Mouse (Mus musculus) heart, adult 9 months (tissue): ENCODE measurements around the gene Sec24b.
A peak's percentile ranks its signal among the peaks of the same experiment; 100 is the strongest.

Experiments used
- DNase-seq, 2 experiments: peaks; one replicate each; pipeline ENCODE4 v3.0.0; 2022; ENCODE audit warnings: low spot score in 2 of 2

Gene Sec24b

DNA sequence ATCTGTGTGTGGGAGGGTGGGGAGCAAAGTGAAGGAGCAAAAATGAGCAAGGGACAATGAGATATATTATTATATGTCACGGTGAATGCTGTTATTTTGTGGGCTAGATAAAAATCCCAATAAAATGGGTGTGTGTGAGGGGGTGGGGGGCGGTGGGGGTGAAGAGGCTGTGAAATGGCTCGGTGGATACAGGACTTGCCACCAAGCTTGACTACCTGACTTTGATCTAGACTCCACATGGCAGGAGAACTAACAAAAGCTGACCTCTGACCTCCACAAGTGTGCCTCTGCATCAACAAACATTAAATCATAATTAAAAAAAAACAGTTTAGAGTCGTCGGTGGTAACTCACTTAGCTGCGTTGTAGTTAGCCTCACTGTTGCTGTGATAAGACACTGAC is 81.8 kb downstream of the Sec24b start:
- DNase-seq, result no peak

DNA sequence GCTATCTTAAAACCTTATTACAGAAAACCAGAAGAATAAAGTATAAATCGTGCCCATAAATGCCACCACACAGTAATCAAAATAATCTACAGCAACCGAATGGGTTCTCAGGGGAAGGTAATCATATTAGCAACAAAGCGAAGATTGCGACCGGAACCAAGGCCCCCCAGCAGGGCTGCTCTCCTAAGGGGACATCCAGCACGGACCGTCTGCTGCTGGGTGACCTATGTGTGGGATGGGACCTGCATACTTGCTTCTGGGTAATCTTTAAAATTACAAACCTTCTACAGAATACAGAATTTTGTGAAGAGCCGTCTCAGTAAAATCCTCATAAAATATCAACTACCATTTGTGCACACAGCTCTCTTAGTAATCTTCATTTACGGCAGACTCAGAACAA is 82.6 kb downstream of the Sec24b start:
- no peak for DNase-seq

DNA sequence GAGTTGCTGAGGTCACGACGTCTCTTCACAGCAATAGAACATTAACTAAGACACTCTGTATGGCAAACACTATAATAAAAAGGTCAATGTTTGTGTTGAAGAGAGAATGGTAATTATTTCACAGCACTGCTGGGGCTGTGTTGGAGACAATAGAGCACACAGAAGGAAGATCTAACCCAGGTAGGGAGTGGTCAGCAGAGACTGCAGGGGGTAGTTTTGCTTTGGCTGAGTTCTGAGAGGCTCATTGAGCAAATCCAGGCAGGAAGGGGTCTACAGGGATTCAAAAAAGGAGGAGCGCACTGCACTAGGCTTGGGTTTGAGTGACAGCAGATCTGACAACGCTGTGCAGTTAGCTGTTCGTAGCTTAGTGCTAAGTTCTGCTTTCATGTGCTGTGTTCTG is 85.0 kb downstream of the Sec24b start:
- DNase-seq, result no peak

DNA sequence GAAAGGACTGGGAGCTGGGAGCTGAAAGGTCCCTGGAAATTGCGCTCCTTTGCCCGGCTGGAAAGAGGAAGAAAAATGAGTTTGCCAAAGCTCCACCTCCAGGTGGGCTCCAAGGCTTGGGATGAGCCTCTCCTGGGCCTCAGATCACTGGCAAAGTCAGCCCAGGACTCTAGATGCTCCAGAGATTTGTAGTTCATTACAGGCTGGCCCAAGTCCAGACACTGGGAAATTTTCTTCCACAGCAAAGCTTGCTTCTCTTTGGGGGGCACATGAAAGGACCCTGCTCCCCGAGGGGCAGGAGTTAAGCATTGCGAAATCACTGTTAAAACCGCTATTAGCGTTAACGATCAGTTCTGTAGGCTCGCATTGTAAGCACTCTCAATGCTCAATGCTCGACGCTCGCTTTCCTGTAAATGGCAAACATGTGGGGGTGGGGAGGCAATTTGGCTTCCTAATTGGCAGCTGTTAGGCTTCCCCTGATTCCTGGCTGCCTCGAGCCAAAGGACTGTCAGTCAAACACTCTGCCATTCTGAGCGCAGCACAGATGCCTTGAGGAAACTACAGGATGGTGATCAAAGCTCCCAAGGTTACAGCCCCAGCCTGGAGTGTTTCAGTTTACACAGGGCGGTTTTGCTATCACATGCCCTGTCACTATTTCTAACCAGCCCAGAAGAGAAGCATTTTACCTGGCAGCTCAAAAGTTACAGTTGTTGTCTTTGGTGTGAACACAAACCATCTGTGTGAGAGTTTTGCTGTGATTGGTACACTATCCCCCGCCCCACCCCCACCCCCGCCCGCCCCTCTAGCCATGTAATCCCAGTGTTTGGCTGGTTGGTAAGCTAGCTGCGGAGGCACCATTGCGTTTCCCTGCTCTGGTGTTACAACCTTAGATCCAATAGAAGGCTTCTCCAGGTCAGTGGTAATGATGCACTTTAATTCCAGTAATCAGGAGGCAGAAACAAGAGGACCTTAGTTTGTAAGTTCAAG is 90.5 kb downstream of the Sec24b start:
- DNase-seq, result peak in 1 of 2 experiments; percentile 15

DNA sequence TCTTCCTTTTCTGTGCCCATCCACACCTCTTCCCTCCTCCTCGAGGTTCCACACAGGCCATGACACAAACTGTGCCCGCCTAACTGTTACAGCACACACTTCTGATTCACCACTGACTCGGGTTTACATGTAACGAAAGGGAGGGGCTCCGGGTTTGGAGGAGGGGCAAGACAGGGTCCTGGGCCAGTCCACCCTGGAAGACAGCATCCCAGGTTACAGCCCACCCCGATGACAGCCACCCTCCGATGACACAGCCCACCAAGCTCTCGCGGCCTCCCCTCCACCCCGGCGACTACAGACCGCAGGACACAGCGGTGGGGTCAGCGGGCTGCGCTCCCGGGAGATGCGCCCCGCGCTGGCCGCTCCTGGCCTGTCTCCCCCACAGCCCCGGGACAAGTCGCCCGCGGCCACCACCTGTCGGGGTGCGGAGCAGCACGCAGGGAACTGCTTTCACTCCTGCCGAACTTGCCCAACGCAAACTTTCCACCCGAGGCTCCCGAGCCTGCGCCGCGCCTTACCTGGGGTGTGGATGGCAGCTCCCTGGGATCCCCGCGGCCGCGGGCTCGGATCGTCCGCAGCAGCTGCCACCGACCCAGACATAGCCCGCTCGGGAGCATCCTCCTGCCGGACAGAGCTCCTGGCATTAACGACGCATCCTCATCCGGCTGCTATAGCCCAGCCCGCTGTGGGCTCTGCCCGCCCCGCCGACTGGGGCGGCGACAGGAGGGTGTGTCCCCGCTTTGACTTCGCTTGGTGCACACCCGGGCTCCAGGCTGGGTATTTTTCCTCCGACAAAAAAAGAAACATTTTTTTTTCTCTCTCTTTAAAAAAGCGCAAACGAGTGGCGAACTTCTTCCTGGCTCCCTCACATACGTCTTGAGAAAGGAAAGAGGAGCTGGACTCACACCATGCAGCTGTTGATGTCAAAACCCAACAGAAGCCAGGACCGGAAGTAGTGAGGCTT is 91.6 kb downstream of the Sec24b start, which contains the start of gene Mcub:
TSS of gene Mcub (minus strand) at position 775 of the 964 bp plus-strand sequence.
- peak; percentile 35 to 56 for DNase-seq

DNA sequence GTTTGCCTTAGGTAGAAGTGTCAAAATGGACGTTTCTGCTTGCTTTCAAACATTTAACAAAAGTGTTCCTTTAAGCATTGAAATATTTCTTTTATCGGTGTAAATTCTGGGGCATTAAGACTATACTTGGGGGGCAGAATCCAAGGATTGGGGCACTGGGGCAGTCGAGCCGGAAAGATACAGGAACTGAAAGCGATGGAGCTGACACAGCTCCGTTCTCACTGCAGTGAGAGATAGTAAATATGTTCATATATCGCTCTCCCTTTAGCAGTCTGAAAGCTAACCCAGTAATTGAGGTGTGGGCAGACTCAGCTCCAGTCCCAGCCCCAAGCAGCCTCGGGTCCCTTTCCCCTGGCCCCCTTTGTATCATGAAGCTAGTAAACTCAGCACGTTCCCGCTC is 92.3 kb downstream of the Sec24b start:
- no peak for DNase-seq

DNA sequence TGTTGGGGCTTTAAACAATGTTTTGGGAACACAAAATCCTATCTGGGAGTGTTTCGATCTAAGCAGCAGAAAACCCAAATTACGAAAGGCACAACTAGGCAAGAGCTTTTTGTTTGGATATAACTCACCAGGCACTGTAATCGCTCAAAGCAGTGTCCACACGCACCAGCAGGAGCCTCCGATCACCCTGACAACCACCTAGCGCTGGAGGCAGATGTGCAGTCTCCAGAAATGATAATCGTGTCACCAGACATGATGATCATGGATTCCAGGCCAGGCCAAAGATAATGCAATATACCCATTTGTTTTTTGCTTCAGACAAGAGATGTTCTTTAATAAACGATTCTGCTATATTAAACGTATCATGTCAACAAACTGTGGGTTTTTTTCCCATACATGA is 93.5 kb downstream of the Sec24b start:
- DNase-seq, result no peak

DNA sequence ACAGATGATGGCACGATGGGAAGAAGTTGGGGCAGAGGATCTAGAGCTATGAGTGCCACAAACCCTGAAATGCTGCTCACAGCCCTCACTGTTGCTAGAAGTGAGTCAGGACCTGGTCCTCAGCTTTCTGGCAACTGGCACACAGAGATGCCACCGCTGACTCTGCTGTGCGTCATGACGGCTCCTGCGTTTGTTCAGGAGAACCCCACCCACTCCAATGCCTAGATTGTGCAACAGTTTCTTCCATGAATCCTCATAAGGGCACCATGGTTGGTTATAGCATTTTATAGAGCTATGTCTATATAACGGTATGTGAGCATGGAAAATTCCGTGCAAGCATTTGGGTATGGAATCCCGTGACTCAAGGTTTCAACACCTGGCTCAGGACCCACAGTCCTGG is 96.7 kb downstream of the Sec24b start:
- DNase-seq, result no peak

DNA sequence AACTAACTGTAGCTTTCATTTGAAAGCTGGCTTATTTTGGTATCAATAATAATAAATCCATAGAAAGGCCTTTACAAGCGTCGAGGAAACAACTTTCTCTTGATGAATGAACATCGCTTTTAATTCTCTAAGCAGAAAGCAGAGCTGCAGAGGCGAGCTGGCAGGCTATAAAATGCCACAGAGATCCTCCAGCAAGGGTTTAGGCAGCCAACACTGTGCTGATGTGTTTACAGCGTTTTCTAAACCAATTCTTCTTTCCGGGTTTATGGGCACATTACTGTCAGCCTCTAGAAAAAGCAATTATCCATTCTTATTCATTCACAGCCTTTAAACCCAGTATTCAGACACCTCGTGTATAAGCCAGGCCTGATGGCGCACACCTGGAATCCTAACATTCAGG is 98.8 kb downstream of the Sec24b start:
- DNase-seq, result no peak

DNA sequence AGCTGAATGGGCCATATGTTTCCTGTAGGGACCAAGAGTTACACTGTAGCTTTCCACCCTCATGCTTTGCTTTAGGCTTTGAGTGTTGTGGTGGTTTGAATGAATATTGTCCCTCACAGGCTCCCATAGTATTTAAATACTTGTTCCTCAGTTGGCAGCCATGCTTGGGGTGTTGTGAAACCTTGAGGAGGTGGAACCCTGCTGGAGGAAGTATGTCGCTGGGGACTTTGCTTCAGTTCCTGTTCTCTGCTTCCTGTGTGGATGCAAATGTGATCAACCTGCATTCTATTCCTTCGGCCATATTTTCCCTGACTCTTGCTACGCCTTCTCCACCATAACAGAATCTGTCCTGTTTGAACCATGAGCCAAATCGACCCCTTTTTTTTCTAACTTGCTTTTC is 108.1 kb downstream of the Sec24b start:
- DNase-seq, result no peak

DNA sequence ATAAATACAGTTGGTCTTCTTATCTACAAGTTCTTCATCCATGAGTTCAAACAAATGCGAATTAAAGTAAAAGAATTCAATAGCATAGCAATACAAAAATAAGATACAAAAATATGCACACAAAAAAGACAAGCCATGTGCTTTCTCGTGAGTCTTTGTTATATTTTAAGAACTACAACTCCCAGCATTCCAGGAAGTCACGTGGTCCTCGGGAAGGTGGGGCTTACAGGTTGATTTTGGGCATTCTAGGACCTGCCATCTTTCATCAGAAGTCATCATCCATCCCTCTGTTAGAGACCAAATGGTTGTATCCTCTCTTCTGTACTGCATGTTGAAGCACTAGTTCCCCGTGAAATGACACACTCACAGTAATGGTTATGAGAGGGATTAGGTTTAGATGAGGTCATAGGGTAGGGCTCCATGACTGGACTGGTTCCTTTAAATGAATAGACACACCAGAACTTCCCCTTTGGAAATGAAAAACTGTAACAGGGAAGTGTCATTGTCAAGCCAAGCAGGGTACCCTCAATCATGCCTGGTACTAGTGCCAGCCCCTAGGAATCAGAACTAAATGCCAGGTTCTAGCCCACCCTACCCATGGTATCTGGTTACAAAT is 112.1 kb downstream of the Sec24b start:
- DNase-seq, result peak in 1 of 2 experiments; percentile 10

DNA sequence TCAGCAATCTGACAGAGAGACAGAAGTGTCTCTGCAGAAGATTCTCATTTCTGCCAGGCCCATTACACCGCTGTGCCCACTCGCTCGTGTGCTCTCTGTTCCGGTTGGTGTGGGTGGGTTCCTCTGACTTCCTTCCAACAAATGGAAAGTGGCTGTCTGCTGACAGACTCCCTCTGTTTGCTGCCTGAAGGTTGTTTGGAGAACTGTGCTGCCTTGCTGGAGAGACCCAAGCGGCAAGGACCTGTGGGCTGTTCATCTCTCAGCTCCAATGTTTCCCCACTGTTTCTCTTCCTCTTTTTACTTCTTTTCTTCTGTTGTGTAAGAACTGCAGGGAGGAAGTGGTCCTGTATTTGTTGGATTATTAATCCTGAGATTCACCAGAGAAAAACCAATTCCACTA is 113.0 kb downstream of the Sec24b start:
- peak; percentile 19 to 49 for DNase-seq

DNA sequence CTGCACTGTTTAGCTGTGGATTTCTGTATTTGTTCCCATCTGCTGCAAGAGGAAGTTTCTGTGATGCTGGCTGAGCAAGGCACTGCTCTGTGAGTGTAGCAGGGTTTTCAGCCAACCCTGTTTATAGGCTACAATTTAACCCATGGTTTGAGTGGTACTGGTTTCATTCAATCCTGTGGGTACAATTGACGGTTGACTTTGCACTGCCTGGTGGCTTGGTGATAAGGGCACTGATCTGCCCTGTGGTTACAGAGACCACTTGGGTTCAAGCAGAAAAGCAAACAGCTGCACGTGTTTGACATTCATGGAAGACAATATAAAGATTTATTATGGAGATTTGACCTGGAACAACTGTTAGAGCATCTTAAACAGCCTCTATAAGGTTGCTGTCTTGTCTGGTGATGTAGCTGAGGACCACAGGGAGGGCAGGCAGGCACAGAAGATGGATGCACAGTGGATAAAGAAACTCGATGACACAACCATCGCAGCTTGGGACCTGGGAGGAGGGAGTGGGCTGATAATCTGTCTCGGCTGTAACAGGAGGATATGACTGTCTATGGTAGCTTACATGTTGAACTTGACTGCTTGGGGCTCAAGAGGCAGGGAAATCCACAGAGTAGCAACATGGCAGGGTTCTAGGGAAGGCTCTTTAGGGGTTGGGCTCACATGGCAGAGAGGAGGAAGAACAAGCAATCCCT is 115.0 kb downstream of the Sec24b start:
- DNase-seq, result no peak

DNA sequence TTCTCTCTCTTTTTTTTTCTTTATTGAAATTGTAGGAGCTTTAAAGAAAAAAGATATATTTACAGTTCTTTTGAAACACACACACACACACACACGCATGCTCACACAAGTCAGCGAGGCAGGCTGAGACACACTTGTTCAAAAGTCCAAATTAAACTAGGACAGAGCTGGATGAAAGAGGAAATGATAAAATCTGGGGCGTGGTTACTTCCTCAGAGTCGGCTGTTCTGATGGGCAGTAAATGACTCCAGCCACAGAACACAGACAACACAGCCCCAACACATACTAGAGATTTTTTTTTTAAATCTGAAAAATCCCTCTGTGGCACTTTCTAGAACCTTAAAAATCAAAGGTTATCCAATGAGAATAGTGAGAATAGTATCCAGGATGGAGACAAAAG is 117.5 kb downstream of the Sec24b start:
- DNase-seq, result no peak

DNA sequence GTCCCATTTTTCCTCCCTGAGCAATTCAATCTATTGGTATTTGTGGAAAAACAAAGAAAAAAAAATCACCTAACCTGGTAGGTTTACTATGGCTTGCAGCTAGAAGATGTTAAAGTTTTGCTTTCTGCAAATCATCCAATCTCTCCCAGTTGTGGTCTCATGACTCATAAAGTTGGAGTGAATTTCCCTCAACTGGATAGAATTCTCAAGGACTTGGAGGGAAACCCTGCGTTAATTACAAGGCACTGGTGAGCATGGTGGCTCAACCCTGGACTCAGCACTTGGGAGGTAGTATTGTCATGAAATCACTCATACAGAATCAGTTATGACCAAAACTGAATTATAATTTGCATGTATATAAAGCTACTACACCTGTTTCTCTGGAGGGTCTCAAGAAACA is 120.1 kb downstream of the Sec24b start:
- DNase-seq, result no peak

DNA sequence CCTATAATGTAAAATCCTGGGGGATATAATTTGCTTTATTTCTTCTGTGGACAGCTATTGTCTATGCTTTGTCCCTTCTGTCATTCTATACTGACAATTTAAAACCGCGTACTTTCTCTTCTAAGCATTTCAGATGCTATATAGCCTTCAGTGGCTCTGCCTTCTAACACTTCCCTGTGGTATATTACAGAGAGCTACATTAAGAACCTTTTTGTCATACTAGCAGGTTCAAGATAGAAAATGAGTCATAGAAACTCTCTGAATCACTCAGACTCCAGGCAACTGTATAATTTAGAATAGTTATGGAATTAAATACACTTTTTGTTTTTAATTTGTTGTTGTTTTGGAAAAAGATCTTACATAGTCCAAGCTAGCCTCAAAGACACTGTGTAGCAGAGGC is 120.6 kb downstream of the Sec24b start:
- DNase-seq, result no peak

DNA sequence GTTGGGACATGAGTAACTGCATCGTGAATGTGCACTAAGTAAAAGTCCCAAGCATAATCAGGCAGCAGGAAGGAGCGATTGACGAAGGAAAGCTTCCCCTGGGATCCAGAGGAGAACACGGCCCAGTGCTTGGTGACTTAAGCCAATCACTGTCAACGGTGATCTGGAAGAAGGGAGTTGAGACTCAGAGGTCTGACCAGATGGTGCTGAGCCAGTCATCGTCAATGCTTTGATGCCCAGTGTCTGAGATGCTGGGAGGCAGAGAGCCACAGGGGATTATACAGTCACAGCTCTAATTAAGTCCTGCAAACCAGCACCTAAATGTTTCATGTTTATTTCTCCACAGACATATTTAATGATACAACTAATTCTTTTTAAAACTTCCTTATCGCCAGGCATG is 122.3 kb downstream of the Sec24b start:
- no peak for DNase-seq

DNA sequence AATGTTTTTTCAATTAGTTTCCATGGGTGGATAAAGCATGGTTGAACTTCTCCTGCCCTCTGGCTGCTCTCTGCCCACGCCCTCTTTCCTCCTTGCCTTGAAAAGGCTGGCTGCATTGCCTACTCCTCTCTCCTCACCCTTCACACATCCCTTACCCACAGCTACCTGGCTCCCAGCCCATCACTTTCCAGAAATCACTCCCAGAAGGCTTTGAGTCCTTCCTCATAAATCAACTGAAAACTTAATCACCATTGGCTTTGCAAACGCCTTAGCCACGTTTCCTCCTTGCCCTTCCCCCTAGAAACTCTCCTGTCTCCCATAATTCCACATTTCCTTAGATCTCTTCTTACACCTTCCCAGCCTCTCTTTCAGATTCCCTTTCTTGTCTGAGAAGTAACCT is 123.5 kb downstream of the Sec24b start:
- no peak for DNase-seq

DNA sequence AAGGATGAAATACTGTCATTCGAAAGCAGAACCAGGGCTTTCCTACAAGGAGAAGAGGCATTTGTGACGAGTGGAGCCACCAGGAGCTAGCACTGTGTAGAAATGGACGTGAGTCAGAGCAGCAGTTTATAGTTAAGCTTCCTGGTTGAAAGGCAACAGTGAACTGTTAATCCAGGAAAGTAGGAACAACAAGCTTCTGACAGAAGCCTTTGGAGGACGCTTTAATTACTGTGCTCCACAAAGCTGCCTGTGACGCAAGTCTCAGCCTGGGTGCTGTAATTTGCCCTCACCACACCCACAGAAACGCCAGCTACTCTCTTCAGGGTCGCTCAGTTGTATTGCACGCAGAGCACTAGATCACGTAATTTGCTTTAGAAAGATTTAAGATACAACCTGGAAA is 124.8 kb downstream of the Sec24b start:
- DNase-seq, result no peak
